Mouse (Mus musculus) gastrocnemius, postnatal 10 days (tissue): Measurements from ENCODE around the gene Asf1a. TPM values are rescaled to one million over a fixed set of nuclear protein-coding genes. Genes with fewer than 3 reads are reported as not detected.
"Not testable (repeated sequence)": the region's sequence is repeated elsewhere in the genome, so short reads cannot be mapped to it uniquely, and the experiment has no call there.

Experiments used
- DNase-seq: peaks from one replicate; pipeline ENCODE4 v3.0.0; 2021; ENCODE audit warnings: mixed read lengths
- total RNA-seq, 2 experiments: library from RNA; stranded (reverse); gene quantifications; 2 replicates each; pipeline ENCODE4 v1.2.3; 2021

The Asf1a gene
- total RNA-seq, 2 experiments from 2014 or later: 26.0 to 27.3 TPM

DNA sequence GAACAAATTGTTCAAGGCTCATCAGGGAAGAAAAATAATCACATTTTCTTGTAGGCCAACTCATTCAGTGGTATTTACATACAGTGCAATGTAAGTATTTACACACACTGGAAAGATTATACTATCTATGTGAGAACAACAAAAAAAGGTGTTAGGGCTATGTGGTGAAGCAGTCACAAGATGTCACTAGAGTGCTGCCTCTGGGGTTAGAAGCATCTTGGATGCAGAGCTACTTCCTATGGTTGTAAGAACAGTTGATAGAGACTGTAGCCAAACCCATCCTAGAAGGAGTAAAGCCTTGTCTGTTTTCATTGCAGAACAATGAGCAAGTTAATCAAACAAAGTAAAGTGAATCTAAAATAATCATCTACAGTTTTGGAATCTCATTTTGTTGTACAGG lies 45.0 kb downstream of the Asf1a start:
- DNase-seq: no peak

DNA sequence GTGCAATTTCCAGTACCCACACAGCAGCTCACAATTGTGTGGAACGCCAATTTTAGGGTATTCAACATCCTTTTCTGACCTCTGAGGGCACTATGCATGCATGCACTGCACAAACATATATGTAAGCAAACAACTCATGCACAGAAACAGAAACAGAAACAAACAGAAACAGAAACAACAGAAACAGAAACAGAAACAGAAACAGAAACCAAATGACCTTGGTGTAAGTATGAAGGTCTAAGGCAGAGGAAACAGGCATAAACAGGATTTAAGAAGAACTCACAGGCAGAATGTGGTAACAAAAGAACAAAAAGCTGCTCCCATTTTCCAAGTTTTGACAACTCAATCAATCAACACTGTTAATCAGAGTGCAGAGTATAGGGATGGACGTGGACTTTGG lies 54.1 kb downstream of the Asf1a start:
- no peak for DNase-seq

- DNase-seq: not testable (repeated sequence)
Measured at GRCm38 (mm10) chr10:53654239-53654638, 57.7 kb downstream of the Asf1a start.

Other genes with a start within 250 kb of the Asf1a start
- 10 to 100 TPM; 31.6 to 32.5 TPM for gene Cep85l, start 216.8 kb upstream of the Asf1a start, total RNA-seq
- 1 to 10 TPM; 4.5 to 4.9 TPM for gene Mcm9, start 33.7 kb downstream of the Asf1a start, total RNA-seq
- 1 to 10 TPM; 1.1 to 2.0 TPM for gene Fam184a, start 154.4 kb downstream of the Asf1a start, total RNA-seq